Mouse (Mus musculus) heart, adult 11 months (tissue): ENCODE measurements around the gene Nrg3.

Experiments used
- DNase-seq: peaks from one replicate; pipeline ENCODE4 v3.0.0; 2022

Nrg3 gene

DNA sequence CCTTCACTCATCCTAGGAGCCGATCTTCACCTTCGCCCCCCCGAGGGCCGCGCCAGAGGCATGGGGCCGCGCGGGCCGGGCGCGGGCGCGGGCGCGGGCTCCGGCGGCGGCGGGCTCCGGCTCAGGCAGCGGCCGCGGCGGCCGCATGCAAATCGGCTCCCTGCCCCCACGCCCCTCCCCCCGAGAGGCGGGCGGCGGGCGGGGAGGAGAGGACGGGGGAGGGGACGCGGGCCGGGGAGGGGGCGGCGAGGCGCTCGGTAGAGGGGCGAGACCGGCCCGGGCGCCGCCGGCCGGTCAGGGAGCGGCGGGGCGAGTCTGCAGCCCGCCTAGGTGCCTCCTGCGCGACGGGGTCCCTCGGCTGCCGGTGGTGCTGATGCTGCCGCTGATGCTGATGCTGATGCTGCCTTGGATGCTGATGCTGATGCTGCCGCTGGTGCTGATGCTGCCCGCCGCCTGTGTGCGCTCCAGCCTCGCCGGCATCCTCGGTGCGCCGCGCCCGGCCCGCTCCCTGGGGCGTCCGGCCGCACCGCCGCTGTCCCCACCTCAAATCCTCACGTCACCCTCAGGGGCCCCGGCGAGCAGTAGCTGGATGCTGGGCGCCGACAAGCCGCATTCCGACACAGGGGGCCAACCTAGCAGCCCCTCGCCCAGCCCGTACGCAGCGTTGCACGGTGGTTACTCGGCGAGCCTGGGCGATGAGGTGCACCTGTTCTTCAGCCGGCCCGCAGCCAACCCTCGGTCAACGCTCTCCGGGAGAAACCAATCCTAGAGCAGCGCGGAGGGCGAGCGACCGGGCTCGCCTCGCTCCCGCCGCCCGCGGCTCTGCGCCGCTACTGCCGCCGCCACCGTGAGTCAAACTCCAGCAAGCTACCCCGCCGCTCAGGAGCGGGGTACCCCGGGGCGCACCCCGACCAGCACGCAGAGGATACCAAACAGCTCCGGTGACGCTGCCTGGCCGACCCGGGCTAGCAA is at the start of gene Nrg3:
Gene Nrg3 (minus strand): TSS at position 299 of the 972 bp plus-strand sequence.
- DNase-seq = no peak

DNA sequence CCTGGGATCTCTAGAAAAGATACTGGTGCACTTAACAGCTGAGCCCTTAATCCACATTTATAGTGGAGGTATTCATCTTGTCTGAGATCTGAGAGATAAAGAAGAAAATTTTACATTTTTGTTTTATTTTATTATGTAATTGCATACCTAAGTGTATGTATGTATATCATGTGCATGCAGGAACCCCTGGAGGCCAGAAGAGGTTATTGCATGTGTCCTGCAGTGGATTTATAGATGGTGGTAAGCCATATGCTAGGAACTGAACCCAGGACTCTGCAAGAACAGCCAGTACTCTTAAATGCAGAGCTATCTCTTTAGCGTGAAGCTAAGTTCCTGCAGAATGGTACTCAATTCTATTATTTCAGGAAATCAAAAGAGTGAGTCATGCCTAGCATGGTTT is 36.1 kb upstream of the Nrg3 start:
- DNase-seq = no peak

DNA sequence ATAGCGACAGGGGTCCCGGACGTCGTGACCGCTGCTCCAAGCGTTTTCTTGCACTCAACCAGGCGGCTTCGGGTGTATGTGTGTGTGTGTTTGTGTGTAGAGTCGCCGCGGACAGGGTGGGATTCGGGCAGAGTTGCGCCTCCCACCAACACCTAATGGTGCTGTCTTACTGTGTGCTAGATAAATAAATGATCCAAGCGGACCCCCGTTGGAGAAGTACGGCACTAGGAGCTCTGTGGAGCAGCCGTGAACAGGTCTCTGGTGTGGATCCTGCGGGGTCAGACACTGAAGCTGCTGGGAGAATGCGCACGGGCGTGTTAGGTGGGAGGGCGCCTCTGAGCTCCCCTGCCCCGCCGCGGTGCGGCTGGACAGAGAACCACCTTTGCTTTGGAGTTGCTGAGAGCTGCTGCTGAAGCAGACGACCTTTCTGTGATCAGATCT is 903 bp upstream of the Nrg3 start:
- no peak for DNase-seq

DNA sequence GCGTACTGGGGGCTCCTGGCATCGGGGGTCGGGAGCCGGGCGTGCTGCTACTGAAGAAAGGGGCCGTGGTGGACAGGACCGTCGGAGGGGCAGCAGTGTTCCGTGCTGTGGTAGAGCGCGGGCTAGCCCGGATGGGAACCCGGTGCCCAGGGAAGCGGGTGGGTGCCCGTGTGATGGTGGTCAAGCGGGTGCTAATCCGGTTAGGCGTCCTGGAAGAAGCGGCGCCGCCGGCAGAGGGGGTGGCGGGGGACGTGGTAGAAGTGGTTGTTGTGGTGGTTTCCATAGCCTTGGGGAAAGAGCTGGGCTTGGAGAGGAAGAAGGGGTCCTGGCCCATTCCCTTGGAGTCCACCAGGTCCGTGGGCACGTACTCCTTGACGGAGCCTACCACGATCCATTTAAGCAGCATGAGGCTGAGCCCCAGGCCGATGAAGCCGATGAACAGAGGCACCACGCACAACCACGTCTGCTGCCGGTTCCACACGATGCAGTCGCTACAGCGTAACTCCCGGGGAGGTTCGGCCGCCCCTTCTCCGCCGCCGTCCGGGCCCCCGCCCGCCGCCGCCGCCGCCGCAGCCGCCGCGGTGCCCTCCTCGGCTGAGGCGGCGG is 639 bp downstream of the Nrg3 start:
- DNase-seq = no peak

DNA sequence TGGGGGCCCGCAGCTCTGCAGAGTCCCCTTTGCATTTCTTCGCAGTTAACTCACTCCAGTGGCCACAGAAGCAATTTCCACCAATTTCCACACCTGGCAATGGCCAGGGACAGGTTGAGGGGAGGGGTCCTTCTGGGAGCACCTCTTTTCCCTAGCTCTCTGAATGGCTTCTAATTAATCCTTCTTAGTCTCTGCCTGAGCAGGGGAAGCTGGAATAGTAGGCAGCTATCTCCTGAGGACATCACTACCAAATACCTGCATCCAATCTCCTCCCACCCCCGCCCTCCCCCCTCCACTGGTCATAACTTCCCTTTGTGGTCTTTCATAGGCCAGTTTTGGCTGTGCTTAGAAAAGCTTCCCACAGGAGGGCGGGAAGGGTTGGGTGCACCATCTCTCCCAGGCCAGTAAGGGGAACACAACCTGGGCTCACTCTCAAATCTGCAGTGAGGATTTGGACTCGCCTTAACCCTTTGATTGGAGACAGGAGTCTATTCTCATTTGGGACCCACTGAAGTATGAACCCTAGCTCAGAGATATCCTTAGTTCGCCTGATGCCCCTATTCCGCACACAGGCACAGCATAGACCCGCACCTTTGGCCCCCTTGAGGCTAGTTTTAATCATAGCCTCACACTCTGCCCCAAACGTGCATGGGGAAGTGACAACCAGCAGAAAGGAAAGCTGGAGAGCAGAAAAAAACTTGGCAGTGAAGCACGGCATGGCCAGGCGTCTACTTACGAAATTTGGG is 1.5 kb downstream of the Nrg3 start:
- no peak for DNase-seq

DNA sequence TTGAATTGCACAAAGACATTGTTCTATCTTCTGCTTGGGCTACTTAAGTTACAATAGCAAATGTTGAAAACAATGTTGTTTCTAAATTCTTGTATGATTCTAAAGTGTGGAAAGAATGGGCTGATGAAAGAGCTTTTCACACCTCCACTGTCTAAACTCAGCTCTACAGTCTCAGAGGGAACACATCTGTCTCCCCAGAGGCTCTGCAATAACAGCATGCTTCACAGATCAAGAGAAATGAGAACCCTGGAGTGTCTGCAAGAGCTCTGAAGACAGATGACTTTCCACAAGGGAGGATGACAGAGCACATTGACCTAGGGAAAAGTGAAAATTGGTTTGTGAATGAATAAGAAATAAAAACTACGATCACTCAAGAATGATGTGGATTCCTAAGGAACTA is 27.4 kb downstream of the Nrg3 start:
- DNase-seq = no peak

DNA sequence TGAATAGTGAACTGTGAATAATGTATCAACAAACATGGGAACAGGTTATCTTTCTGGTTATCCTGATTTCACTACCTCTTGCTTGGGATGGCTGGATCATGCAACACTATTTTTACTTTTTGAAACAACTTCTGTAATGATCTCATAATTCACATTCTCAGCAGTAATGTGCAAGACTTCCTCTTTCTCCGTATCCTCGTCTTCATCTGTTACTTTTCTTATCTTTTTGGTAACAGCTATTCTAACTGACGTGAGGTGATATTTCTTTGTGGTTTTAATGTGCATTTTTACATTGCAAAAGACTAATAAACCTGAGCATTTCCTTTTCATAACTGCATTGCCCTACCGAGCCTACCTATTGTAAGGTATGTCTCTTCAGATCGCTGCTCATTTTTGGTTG is 44.4 kb downstream of the Nrg3 start:
- DNase-seq = no peak

DNA sequence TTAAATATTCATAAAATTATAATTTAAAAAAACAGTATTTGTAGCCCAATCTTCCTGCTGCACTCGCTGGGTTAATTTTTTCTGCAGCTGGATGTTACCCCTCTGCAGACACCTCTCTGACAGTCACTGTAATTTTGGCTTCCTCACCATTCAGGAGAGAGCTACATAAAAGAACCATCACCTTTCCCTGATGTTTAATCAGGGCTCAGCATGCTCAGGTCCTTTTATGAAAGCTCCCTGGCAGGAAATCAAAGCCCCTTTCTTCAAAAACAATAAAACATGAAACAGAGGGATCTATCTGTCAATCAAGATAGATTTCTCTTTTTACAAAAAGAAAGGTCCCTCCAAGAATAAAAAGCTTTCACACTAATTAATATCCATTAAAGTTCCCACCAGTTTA is 51.0 kb downstream of the Nrg3 start:
- no peak for DNase-seq

DNA sequence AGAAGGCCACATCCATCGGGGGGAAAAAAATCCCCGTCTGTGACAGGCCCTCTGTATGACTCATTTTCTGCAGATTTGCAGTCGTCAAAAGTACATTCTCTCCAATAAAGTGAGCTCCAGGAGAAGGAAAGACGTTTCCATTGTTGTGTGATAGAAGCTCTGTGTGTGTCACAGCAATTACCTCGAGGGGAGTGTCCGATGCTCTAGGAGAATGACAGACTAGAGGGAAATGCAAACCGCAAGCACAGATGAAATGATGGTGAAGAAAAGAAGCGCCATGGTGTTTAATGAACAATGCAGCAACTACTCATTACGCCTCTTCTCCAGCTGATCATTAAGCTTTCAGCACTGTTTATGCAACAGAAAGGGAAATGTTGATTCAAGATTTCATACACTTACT is 59.6 kb downstream of the Nrg3 start:
- no peak for DNase-seq

DNA sequence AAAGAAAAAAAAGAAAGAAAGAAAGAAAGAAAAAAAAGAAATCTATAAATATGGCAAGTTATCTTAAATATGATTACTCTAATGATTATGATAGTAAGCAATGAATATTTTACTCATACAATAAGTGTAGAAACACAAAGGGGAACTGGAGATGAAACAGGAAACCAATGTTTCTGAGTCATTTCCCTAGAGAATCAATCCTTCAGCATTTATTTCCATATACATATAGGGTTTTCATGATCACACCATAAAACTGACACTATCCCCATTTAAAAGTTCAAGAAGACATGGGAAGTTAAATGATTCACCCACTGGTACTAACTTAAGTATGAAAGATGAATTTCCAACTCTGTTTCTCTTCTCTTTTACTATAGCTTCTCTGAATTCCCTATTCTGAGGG is 86.0 kb downstream of the Nrg3 start:
- no peak for DNase-seq

DNA sequence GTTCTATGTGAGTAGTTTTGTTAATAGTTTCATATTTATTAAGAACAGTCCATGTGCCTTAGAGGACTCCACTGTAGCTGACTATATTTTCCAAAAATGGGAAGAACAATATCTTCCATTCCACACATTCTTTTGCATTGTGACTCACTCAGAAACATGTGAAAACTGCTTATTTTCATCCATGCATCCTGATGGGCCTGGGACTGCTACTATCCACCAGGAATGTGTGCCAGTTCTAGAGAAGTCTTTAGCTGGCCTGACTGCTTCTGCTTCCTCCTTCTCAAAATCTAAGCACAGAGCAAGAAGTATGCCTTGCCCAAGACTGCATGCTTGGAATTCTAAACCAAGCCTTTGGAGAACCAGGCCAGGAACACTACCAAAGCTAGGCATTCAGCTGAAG is 91.6 kb downstream of the Nrg3 start:
- DNase-seq = no peak

DNA sequence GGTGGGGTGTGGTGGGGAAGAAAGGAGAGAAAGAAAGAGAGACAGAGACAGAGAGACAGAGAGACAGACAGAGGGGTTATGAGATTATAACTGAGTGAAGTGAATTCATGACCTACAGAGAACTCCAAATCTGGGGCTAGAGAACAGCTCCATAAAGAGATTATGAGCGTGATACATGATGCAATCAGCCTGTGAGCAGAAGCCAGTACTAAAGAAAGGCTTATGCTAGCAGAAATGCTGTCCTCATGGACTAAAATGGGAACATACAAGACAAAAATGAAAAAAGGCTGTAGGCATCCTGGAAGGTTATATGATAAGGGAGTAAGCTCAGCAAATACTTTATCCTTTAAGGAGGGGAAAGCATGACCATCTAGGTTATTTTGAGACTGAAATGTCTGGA is 99.7 kb downstream of the Nrg3 start:
- DNase-seq = no peak

DNA sequence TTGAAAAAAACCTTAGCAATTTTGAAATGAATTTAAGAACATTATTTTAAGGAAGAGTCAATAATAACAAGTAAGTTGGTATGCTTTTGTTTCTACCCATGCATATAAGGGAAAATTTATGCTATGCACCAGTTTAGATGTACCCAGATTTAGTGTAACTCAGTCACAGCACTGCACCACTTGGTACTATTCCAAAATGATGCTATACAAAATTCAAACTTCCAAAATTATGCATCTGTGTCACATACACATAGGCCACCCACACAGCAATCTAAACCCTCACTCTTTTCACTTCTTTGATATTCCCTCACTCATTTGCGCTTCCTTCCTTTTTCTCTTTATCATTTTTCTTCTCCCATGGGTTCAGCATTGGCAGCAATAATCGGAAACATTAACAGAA is 116.6 kb downstream of the Nrg3 start:
- no peak for DNase-seq

DNA sequence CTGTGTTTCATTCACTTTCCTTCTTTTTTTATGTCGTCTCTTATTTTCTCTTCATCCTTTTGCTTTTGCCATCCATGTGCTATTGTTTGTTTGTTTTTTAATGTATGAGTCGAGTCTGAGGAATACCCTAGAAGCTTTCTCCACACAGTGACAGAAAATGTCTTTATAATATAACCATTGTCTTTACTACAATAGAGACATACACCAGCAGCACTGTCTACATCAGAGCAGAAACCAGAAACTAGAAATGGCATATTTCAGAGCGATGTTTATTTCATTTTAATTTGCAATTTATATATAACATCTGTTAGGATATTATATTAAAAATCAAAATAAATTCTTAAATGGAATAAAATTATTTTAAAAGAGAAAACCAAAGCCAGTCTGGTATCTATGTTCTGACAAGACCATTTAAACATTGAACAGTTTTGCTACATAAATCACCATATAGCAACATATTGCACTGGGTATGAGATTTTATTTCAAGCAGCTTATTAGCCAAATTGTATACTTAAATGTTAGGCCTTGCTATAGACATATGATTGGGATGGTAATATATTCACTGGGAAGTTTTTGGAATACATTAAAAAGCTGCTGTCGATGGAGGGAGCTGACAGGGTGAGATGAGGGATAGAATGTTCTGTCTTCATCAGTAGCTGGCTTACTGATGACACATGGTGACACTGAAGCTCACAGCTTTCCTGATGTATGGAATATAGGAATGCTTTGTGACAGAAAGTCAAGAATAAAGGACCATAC is 120.7 kb downstream of the Nrg3 start:
- DNase-seq = no peak

DNA sequence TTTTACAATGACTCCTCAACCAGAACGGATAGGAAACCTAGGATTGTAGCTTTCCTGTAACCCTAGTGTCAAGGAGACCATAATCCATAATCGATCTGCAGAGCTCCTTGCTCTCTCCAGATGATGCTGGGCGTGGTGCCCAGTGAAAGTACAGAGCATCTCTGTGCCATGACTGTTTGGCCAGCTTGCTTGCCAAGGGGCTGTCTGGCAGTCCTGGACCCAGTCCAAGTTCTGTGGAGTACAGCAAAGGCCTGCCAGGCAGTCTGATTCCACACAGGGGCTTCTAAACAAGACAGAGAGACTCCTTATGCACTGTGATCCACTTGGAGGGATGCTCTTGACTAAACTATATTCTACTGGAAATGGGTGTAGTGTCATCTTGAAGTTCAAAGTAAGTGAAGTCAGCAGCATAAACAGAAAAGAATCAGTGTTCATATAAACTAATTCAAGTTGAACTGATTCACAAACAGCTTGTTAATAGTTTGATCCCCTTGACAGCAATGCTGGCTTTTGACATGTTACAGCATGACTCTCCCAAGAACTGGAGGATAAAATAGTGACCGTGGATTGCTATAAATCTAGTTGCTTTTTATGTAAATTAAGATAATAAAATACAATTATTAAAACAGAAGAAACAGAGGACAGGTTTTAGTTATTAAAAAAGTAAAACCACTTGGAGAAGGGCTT is 155.3 kb downstream of the Nrg3 start:
- no peak for DNase-seq

DNA sequence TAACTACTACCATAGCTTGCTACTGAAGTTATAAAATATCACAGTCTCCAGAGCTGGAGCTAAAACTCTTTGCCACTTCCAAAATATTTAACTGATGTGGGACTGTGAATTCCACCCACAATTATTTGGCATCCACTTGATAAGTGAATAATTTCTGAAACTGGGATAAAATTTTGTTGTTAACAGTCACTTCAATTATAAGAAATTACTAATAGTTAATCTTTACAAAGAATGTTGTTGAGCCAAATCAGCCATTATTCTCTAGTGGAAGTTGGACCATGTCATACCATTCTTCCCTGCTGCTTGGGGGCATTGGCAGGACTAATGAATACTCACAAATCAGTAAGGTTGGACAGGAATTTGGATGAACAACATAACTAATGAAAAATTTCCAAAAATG is 158.8 kb downstream of the Nrg3 start:
- no peak for DNase-seq

DNA sequence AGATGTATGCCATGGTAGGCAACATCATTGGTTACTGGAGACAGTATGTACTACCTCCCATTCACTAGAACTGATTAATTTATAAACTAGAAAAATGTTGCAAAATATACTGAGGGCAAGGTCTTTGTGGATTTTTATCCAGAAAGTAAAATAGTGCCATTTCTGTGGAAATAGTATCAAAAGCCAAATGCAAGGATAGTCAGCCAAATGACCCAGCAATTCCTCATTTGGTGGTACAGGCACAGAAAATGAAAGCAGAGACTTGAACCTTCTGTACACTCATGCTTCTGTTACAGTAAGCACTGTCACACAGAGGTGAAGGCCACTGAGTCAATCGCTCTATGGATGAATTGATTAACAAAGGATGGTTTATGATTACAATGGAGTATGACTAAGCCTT is 207.8 kb downstream of the Nrg3 start:
- no peak for DNase-seq

DNA sequence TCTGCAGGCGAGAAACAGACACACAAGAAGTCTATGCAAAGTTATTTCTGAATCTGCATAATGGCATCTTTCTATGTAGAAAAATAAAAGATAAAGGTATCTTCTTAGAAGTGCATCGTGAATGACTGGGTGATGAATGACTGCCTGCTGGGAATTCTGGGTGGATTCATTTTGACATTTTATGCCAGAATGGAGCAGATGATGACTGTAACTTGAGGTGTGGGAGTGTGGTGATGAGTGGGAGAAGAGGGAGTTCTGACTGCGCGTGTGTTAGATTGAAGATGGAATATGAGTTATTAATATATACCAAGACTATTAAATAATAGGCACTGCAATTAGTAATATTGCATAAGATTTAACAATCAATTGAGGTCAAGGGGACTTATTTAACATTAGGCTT is 208.5 kb downstream of the Nrg3 start:
- DNase-seq = no peak

DNA sequence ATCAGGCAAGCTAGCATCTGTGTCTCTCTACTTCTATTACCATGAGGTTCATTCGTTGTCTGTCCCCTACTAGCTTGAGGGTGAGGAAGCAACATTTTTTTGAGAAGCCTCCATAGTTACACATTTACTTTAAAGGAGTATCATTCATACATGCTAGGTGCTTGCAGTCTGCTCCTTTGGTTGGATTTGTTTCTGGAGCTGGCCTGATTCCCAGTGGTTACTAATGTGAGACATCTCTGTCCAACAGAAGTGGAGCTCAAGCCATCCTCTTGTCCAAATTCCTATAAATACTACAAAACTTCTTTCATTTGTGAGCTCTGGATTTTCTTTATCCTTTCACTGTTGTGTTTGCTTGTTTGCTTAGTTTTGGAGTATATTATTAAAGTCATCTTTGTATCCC is 211.9 kb downstream of the Nrg3 start:
- no peak for DNase-seq

DNA sequence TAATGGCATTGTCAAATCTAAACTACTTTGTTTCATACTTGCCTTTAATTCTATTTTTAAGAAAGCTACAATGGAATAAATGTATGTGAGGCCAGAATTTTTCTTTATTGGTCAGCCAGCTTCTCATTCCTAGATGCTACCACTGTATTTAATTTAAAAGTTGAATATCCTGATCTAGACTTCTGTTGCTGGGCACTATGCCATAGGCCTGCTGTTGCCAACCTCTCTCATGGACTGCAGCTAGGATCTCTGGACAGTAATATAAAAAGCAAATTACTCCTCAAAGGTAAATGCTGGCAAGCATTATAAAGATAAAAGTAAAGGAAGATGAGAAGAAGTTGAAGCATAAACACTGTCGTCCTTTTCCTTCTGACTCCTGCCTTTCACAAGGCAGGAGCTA is 217.5 kb downstream of the Nrg3 start:
- no peak for DNase-seq

DNA sequence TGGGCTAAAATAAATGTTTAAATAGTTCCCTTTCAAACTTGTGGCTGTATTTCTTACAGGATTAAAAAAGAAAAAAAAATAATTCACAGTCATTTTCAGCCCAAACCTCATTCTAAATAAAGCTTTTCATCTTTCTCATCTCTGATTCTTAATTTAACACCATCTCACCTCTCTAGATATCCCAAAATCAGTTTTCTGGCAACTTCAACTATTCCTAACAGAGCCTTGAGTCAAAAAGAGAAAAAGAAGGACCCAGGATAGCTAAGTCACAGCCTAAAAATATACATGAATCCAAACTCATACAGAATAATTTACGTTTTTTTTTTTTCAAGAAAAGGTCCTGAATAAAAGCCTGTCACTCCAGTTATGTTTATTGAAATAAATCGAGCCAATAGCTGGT is 232.6 kb downstream of the Nrg3 start:
- DNase-seq = no peak

DNA sequence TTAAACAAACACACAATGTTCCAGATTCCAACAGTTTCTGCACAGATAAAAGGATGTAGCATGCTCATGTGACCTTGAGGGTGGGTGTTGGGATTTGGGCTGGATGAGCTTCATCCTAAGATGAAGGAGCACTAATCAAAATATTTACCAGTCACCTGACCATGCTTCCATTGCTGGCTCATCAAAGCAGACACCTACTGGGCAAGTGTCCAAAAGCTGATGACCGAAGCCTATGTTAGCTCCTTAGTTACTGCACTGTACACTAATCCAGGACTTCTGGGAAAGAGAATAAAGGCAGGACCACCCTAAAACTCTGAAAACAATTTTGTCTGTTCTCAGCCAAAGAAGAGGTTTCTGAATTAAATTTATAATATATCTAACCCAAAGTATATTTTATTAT is 261.4 kb downstream of the Nrg3 start:
- no peak for DNase-seq
